Mouse (Mus musculus) liver, adult (tissue): ENCODE measurements around the gene Brf1.

Experiments used
- GATA4 ChIP-seq: IDR thresholded peaks from 2 replicates; pipeline ENCODE4 v1.6.1; 2014; ENCODE audit warnings: mild to moderate bottlenecking, low read length; ENCODE audit not compliant: insufficient replicate concordance

Brf1 gene

GRCm38 (mm10) chr12:113028898-113029297 is 28.4 kb upstream of the Brf1 start:
- TF ChIP-seq GATA4, result no peak

- no peak for TF ChIP-seq GATA4
Observed at GRCm38 (mm10) chr12:113028067-113028466, 27.6 kb upstream of the Brf1 start.

DNA sequence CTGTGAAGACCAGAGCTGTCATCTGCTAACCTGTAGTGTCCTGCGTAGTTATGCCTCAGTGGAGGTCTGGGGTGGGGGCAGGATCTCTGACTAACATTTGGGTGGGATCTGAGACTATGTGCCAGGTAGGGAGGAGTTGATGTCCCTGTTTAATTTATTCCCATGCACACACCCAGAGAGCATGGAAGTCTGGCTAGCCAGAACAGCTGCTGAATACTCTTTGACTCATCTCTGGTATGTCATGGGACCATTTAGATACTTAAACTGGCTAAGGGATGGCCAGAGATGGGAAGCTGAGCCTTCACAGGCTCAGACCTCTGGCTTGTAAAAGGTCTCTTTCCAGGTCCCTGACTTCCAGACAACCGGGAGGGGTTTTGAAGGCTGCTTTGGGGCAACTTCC is 27.0 kb upstream of the Brf1 start:
- TF ChIP-seq GATA4, result no peak

- TF ChIP-seq GATA4, result no peak
Observed at GRCm38 (mm10) chr12:113026557-113026956, 26.1 kb upstream of the Brf1 start.

DNA sequence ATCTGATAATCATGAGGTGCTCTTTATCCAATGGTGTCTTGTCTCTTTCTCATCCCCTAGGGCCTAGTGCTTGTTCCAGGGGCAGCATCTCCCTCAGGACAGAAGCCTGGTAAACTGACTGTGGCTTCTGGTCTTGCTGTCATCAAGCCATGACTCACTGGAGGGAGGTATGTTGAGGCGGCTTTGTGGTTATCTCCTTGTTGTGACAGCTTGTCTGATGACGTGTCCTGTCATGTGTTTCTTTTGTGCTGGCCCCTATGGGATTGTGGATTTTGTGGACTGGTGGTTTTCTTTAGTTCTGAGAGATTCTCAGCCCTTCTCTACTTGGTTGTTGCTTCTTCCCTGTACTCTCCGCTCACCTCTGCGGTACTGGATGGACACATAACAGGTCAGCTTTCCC is 22.6 kb upstream of the Brf1 start:
- TF ChIP-seq GATA4, result no peak

DNA sequence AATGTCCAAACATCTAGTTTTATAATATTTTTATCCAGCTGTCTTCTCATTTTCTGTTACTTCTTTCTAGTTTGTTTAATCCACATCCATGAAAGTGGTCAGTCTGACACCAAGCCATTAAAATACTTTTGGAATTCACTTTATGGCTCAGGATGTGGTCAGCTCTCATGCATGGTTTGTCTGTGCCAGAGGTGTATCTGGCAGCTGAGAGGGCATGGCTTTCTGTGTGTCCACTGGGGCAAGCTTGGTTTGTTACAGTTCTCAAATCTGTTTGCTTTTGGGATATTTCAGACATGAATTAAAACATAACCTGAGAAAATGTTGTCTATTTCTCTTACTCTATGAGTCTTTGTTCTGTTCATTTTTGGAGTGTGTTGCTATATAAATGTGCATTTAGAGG is 21.0 kb upstream of the Brf1 start:
- no peak for TF ChIP-seq GATA4

GRCm38 (mm10) chr12:113018763-113019162 is 18.3 kb upstream of the Brf1 start:
- no peak for TF ChIP-seq GATA4

DNA sequence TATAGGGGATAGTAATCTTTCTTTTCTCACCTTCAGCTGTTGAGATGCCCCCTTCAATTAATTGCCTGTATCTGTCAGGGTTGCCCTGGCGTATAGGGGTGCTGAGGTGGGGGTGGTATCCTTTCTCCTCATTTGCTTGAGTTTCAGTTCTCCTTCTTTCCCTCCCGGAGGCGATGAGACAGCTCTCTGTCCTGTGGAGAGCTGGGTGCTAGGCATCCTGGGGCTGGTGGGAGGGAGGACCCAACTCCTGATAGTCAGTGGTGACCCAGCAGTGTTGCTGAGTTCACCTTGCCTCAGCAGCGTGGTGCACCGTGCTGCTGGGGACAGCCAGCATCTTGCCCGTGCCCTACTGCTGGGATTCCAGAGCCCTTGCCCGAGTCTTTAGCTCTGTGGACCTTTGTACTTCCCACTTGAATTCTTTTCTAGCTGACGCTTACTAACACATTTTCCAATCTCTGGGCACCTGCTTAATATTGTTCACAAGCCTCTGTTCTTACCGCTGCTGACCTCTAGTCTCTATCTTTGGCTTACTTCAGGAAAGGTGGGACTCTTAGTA is 17.0 kb upstream of the Brf1 start:
- no peak for TF ChIP-seq GATA4

DNA sequence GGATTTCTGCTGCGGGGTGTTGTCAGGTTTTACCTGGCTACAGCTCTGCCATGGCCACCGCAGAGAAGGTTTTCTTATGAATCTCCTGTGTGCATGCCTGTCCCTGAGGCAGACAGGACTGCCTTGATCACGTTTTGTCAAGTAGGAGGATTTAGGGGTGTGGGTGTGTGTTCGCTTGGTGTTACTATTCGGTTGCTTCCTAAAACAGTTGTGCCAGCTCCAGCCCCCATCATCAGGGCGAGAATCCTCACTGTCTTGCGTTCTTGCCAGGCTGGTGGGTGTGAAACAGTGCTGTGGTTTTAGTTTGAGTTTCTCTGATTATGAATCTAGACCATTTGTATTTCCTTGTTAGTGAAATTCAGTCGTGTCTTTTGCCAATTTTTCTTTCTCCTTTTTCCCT is 16.5 kb upstream of the Brf1 start:
- no peak for TF ChIP-seq GATA4

GRCm38 (mm10) chr12:113015956-113016355 is 15.5 kb upstream of the Brf1 start:
- TF ChIP-seq GATA4, result no peak

- TF ChIP-seq GATA4, result no peak
Observed at GRCm38 (mm10) chr12:113014561-113015556, 14.4 kb upstream of the Brf1 start.

DNA sequence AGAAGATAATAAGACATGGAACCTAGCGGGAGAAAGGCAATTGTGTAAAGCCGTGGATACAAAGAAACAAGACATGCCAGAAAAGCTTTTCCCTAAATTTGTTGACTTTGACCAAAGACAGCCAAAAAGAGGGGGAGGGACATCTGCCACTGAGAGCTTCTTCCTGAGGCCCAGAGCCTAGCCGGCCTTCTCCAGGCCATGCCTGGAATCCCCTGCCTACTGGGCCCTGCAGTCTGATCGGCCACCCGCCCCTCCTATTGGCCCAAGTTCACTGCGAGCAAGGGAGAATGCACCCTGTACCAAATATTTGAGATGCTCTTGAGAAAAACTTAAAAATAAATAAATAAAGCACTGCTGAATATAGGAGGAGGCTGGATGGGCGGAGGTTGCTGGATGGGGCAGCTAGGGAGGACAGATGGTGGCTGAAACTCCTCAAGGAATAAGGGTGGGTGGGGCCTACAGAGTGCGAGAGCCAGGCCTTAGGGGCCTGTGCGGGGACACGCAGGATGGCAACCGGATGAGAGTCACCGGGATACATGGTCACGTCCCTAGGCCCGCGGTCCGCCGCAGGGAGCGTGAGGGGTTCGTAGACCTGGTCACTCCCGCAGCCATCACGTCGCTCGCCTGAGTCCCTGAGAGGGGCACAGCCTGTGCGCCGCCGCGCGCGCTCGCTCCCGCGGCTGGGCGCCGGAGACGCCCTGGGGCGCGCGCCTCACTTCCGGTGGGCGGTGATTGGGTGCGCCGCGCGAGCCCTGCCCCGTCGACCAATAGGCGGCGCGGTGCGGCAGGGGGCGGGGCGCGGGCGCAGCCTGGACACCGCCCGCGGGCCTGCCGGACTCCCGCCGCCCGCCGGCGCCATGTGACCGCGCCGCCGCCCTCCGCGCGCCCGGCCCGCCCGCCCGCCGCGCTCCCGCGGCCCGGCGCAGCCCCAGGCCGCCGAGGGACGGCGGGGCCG is 13.4 kb upstream of the Brf1 start, which contains the start of gene Pacs2:
TSS of gene Pacs2 (plus strand) at position 905 of the 955 bp plus-strand sequence.
- no peak for TF ChIP-seq GATA4

- TF ChIP-seq GATA4, result no peak
Observed at GRCm38 (mm10) chr12:113013021-113013491, 12.6 kb upstream of the Brf1 start.

GRCm38 (mm10) chr12:113012443-113012842 is 11.9 kb upstream of the Brf1 start:
- TF ChIP-seq GATA4, result no peak
